Mouse (Mus musculus): Measurements from ENCODE around the gene Ttll11. TPM values are rescaled to one million over a fixed set of nuclear protein-coding genes. Genes with fewer than 3 reads are reported as not detected.

Ttll11 gene
- polyA plus RNA-seq, 1 experiment from 2014 or later: 0.94 TPM

GRCm38 (mm10) chr2:35761458-35761857 lies 218.3 kb downstream of the Ttll11 start:
- H3K36me3 ChIP-seq: no peaks in the 10 kb centered on the region
- H3K27ac ChIP-seq: no peak overlapping the region
- H3K9ac ChIP-seq: no peak overlapping the region
- H3K27me3 ChIP-seq: no peaks in the 10 kb centered on the region
- H3K4me1 ChIP-seq (replicated peaks): peaks cover 12% of the 10 kb centered on the region
- H3K9me3 ChIP-seq (replicated peaks): no peaks in the 10 kb centered on the region
- ATAC-seq (replicated peaks; ENCODE audit: insufficient number of reproducible peaks, insufficient read depth, low FRiP score, low read depth): no peak
- 82% methylated on average over 5 of the region's 5 CpGs for WGBS
- no peak overlapping the region for H3K4me3 ChIP-seq
- no peak overlapping the region for H3K4me2 ChIP-seq

- Histone ChIP-seq H3K4me2 (no peak overlapping the region), H3K27ac (no peak overlapping the region), H3K9me3 (replicated peaks) (no peaks in the 10 kb centered on the region), H3K4me3 (no peak overlapping the region), H3K27me3 (no peaks in the 10 kb centered on the region), H3K4me1 (replicated peaks) (peaks cover 7% of the 10 kb centered on the region), H3K9ac (no peak overlapping the region), H3K36me3 (no peaks in the 10 kb centered on the region)
- ATAC-seq (replicated peaks; ENCODE audit: insufficient number of reproducible peaks, insufficient read depth, low FRiP score, low read depth): no peak
These were observed 218.8 kb downstream of the Ttll11 start for GRCm38 (mm10) chr2:35760867-35761266.

DNA sequence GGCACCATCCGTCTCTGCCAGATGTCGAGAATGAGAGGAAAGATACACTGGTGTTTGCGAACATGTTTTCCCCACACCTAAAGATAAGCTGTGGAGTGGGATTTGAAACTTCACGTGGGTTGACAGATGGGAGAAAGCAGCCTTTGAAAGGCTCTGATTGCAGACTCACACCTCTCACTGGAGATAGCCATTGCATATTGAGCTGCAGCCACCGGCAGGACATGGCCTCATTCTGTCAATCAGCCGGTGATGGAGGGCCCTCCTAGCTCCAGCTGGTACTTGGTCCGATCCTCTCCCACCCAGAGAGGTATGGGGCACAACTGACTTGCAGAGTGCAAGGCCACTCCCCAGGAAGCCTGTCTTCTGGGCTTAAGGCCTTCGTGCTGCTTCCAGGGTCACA lies 219.4 kb downstream of the Ttll11 start:
- Histone ChIP-seq H3K4me3 (no peak overlapping the region), H3K9ac (no peak overlapping the region), H3K27ac (no peak overlapping the region), H3K4me2 (no peak overlapping the region), H3K4me1 (replicated peaks) (peaks cover 7% of the 10 kb centered on the region), H3K9me3 (replicated peaks) (no peaks in the 10 kb centered on the region), H3K27me3 (no peaks in the 10 kb centered on the region), H3K36me3 (no peaks in the 10 kb centered on the region)
- ATAC-seq (replicated peaks; ENCODE audit: insufficient number of reproducible peaks, insufficient read depth, low FRiP score, low read depth): no peak
- WGBS: 34% methylated on average over 8 of the region's 8 CpGs

GRCm38 (mm10) chr2:35756467-35756866 lies 223.2 kb downstream of the Ttll11 start:
- WGBS: 64% methylated on average over 7 of the region's 7 CpGs

DNA sequence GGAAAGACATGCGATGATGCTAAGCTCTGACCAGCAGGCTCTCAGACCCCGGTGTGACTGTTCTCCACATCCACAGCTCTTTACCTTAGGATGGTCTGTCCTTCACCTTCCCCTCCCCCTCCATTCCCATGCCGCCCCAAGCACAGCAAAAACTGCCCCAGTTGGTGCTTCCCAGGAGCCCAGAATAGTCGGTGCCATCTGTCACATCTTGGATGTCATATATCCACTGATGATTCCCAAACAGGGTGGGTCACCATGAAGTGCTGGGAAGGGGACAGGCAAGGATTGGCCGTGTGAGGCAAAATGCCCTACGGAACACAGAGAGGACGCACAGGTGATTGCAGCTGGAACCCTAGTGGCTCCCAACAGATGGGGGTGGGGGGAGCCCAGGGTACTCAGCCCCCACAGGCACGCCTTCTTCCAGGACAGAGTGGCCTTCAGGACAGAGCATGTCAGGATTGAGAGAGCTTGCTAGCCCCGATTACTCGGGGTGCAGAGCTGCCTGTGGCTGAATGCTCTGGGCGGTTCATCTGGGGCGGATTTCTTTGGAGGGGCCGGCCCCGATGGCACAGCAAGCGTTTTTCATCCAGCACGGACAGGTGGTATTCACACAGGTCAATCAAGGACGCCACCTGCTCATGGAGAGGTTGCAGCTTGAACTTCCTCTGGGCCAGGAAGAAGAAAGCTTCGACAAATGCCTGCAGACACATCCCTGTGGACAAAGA lies 227.8 kb downstream of the Ttll11 start:
- Histone ChIP-seq H3K4me2 (no peak overlapping the region), H3K27ac (no peak overlapping the region)
- no peak for ATAC-seq (replicated peaks; ENCODE audit: insufficient number of reproducible peaks, insufficient read depth, low FRiP score, low read depth)

More at GRCm38 (mm10) chr2:35756467-35756866, 223.2 kb downstream of the Ttll11 start:
- no peak overlapping the region for H3K27ac ChIP-seq
- 0 out of 2 replicates have a peak, but pooled peaks cover 5% of the 10 kb centered on the region for H3K27me3 ChIP-seq
- peaks cover 4% of the 10 kb centered on the region for H3K4me1 ChIP-seq (replicated peaks)
- H3K9me3 ChIP-seq (replicated peaks): no peaks in the 10 kb centered on the region
- no peak overlapping the region for H3K4me2 ChIP-seq
- no peak for ATAC-seq (replicated peaks; ENCODE audit: insufficient number of reproducible peaks, insufficient read depth, low FRiP score, low read depth)
- H3K4me3 ChIP-seq: no peak overlapping the region
- H3K36me3 ChIP-seq: no peaks in the 10 kb centered on the region
- no peak overlapping the region for H3K9ac ChIP-seq

GRCm38 (mm10) chr2:35750533-35751141 lies 229.1 kb downstream of the Ttll11 start:
- H3K9me3 ChIP-seq (replicated peaks): no peaks in the 10 kb centered on the region
- H3K4me2 ChIP-seq: no peak overlapping the region
- H3K36me3 ChIP-seq: no peaks in the 10 kb centered on the region
- no peak overlapping the region for H3K9ac ChIP-seq
- no peak overlapping the region for H3K27ac ChIP-seq
- 0 out of 2 replicates have a peak, but pooled peaks cover 12% of the 10 kb centered on the region for H3K27me3 ChIP-seq
- H3K4me3 ChIP-seq: no peak overlapping the region
- WGBS: 55% methylated on average over 7 of the region's 7 CpGs
- no peak for ATAC-seq (replicated peaks; ENCODE audit: insufficient number of reproducible peaks, insufficient read depth, low FRiP score, low read depth)
- H3K4me1 ChIP-seq (replicated peaks): peaks cover 9% of the 10 kb centered on the region; the same call in 1 of the 2 replicates

More for the DNA sequence above, 227.8 kb downstream of the Ttll11 start:
- Histone ChIP-seq H3K9me3 (replicated peaks) (no peaks in the 10 kb centered on the region), H3K9ac (no peak overlapping the region), H3K4me3 (no peak overlapping the region), H3K36me3 (no peaks in the 10 kb centered on the region), H3K4me1 (replicated peaks) (peaks cover 6% of the 10 kb centered on the region; the same call in 1 of the 2 replicates), H3K27me3 (0 out of 2 replicates have a peak, but pooled peaks cover 12% of the 10 kb centered on the region)
- WGBS: 86% methylated on average over 18 of the region's 18 CpGs

- no peak for ATAC-seq (replicated peaks; ENCODE audit: insufficient number of reproducible peaks, insufficient read depth, low FRiP score, low read depth)
- Histone ChIP-seq H3K4me2 (no peak overlapping the region), H3K9ac (no peak overlapping the region), H3K9me3 (replicated peaks) (no peaks in the 10 kb centered on the region), H3K36me3 (no peaks in the 10 kb centered on the region), H3K4me1 (replicated peaks) (peaks cover 9% of the 10 kb centered on the region; the same call in 1 of the 2 replicates), H3K27ac (no peak overlapping the region), H3K4me3 (no peak overlapping the region), H3K27me3 (peaks cover 12% of the 10 kb centered on the region; the same call in 1 of the 2 replicates)
- 68% methylated on average over 12 of the region's 12 CpGs for WGBS
These were observed 232.2 kb downstream of the Ttll11 start for GRCm38 (mm10) chr2:35747371-35748035.

- no peak overlapping the region for H3K9ac ChIP-seq
- peaks cover 9% of the 10 kb centered on the region; the same call in 1 of the 2 replicates for H3K4me1 ChIP-seq (replicated peaks)
- peaks cover 7% of the 10 kb centered on the region; the same call in 1 of the 2 replicates for H3K27me3 ChIP-seq
- no peak overlapping the region for H3K4me2 ChIP-seq
- H3K36me3 ChIP-seq: no peaks in the 10 kb centered on the region
- H3K4me3 ChIP-seq: no peak overlapping the region
- no peaks in the 10 kb centered on the region for H3K9me3 ChIP-seq (replicated peaks)
- H3K27ac ChIP-seq: no peak overlapping the region
- no peak for ATAC-seq (replicated peaks; ENCODE audit: insufficient number of reproducible peaks, insufficient read depth, low FRiP score, low read depth)
- 36% methylated on average over 5 of the region's 7 CpGs for WGBS
These were observed 233.1 kb downstream of the Ttll11 start for GRCm38 (mm10) chr2:35746638-35747037.

DNA sequence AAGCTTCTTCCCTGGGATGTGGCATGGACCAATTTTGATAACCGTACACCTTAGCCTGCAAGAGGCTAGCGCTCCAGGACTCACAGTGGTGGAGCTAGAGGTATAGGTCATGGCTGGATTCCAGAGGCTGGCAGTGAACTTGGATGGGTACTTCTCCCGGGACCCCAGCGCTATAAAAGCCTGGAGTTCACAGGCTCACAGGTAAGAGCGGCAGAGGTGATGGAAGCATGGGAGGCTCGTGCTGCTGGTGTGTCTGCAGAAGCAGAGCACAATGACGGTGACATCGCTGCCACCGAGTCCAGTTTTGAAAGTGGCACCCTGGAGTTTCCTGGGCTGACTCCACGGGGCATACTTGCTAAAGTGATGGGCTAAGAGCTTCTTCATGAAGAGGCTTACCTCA lies 233.8 kb downstream of the Ttll11 start:
- H3K4me2 ChIP-seq: no peak overlapping the region
- no peak overlapping the region for H3K9ac ChIP-seq
- no peaks in the 10 kb centered on the region for H3K9me3 ChIP-seq (replicated peaks)
- peaks cover 9% of the 10 kb centered on the region; the same call in 1 of the 2 replicates for H3K4me1 ChIP-seq (replicated peaks)
- H3K27ac ChIP-seq: no peak overlapping the region
- H3K27me3 ChIP-seq: peaks cover 7% of the 10 kb centered on the region; the same call in 1 of the 2 replicates
- H3K4me3 ChIP-seq: no peak overlapping the region
- no peaks in the 10 kb centered on the region for H3K36me3 ChIP-seq
- WGBS: 85% methylated on average over 10 of the region's 10 CpGs
- no peak for ATAC-seq (replicated peaks; ENCODE audit: insufficient number of reproducible peaks, insufficient read depth, low FRiP score, low read depth)

DNA sequence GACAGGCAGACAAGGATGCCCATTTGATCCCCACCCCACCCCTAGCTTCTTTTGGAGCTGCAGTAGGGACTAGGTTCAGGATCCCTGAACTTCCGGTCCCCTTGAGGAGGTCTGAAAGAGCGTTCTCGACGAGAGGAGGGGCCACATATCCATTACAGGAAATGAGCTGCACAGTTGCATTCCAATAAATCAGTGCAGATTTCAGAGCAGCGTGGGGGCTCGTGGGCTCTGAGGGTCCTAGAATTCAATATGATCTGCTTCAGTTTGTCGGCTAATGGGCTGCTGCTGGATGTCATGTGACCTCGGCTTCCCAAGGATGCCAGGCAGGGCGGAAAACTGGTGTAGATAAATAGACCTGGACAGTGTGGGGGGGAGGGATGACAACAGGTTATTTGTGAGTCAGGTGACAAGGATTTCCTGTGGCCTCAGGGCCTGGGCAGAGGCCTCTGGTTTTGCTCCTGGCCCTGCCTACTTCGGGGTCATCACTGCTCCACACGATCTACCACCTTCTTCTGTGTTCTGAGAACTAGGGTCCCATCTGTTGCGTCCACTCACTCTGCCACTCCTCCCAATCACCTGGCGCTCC lies 240.0 kb downstream of the Ttll11 start:
- H3K4me2 ChIP-seq: peak overlapping the region; percentile 10; the same call in 1 of the 2 replicates
- 59% methylated on average over 13 of the region's 13 CpGs for WGBS
- no peak for ATAC-seq (replicated peaks; ENCODE audit: insufficient number of reproducible peaks, insufficient read depth, low FRiP score, low read depth)

GRCm38 (mm10) chr2:35737467-35738027 lies 242.2 kb downstream of the Ttll11 start:
- Histone ChIP-seq H3K4me3 (no peak overlapping the region), H3K36me3 (no peaks in the 10 kb centered on the region), H3K27me3 (no peaks in the 10 kb centered on the region), H3K4me1 (replicated peaks) (peaks cover 6% of the 10 kb centered on the region), H3K27ac (no peak overlapping the region), H3K4me2 (no peak overlapping the region), H3K9me3 (replicated peaks) (no peaks in the 10 kb centered on the region; the same call in 1 of the 2 replicates), H3K9ac (no peak overlapping the region)
- 67% methylated on average over 7 of the region's 7 CpGs for WGBS
- ATAC-seq (replicated peaks; ENCODE audit: insufficient number of reproducible peaks, insufficient read depth, low FRiP score, low read depth): no peak

More for the DNA sequence above, 240.0 kb downstream of the Ttll11 start:
- H3K4me1 ChIP-seq (replicated peaks): peaks cover 6% of the 10 kb centered on the region
- no peaks in the 10 kb centered on the region for H3K36me3 ChIP-seq
- no peak overlapping the region for H3K27ac ChIP-seq
- H3K9me3 ChIP-seq (replicated peaks): no peaks in the 10 kb centered on the region; the same call in 1 of the 2 replicates
- no peak overlapping the region for H3K4me3 ChIP-seq
- no peaks in the 10 kb centered on the region; the same call in 1 of the 2 replicates for H3K27me3 ChIP-seq
- no peak overlapping the region for H3K9ac ChIP-seq
